Mouse (Mus musculus): ENCODE data around the gene Tmem88.

Gene Tmem88

GRCm38 (mm10) chr11:69416921-69417448 lies 19.0 kb upstream of the Tmem88 start:
- in situ Hi-C loops (cut with MboI; ENCODE audit: low sequenced_read_pairs) = no loop called here

DNA sequence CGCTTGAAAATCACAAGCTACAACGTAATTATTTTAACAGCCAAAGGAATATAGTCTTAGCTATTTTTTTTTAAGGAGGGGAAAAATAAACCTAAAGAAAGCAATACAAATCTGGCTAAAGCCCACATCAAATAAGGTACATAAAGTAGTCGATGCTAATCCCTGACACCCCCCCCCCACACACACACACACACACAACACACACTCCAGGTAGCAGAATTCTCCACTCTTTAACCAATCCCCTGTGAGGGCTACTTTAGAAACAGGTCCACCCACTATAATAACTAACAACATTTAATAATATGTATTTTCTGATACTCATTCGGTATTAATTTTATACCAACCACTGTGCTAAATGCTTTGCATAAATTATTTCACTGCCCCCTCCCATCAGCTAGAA lies 18.5 kb upstream of the Tmem88 start:
- in situ Hi-C loops (cut with MboI; ENCODE audit: low sequenced_read_pairs) = no loop called here

- in situ Hi-C loops (cut with MboI; ENCODE audit: low sequenced_read_pairs) = no loop called here
Observed at GRCm38 (mm10) chr11:69415668-69416451, 17.8 kb upstream of the Tmem88 start.

- in situ Hi-C loops (cut with MboI; ENCODE audit: low sequenced_read_pairs) = no loop called here
Observed at GRCm38 (mm10) chr11:69415327-69415667, 17.3 kb upstream of the Tmem88 start.

DNA sequence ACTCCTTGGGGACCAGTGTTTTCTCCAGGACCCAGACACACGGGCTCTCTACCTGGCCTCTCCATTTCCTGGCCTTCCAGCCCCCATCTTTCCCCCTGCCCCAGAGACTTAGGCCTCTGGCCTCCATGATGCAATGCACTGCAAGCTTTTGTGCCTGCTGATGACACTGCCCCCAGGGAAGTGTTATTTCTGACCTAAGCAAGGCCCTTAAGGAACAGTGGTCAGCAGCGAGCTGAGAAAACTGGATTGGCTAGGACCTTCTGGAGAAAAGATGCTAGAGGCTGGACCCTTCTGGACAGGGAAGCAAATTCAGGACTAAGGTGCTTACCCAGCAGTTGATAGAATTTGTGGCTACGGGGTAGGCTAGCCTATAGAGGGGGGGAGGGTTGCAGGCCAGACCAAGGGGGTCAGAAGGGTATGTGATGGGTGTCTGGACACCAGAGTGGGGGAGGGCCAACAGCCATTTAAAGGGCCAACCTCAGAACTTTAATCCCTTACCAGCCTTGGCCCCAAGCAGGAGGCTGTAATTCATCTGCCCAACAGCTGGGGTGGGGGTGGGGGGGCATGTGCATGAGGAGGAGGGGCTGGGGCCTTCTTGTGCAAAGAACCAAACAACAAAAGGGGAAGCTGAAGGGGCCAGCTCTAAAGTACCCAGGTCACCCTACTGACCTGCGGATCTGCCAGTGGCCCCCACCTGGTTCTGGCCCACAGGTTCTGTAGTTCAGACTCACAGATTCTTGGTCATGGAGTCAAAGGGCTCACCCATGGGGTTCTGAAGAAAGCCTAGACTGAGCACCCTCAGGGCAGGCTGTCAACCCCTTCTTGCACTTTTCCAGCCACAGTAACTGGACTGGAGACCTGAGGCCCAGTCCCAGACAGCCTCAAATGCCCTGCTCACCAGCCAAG lies 16.6 kb upstream of the Tmem88 start:
- in situ Hi-C loops (cut with MboI; ENCODE audit: low sequenced_read_pairs) = no loop called here

- in situ Hi-C loops (cut with MboI; ENCODE audit: low sequenced_read_pairs) = no loop called here
Observed at GRCm38 (mm10) chr11:69413221-69414181, 15.5 kb upstream of the Tmem88 start, which contains the start of gene Kdm6b. TSS of gene Kdm6b (minus strand) at chr11:69413675.

DNA sequence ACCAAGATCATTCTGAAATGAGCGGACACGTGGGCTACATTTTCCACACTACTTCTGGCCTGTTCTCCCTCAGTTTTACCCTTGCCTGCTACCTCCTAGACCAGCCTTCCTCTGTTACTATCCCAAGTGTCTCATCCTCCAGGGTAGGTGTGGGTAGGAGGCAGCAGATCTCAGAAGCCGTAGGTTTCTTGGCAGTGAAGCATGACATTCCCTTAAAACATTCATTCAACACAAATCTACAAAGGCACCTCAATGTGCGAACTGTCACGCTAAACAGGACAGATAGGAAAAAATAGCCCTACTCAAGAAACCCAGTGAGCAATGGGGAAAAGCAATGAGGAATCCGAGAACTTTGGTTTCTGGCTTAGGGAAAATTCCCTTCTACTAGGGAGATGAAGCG lies 14.5 kb upstream of the Tmem88 start:
- in situ Hi-C loops (cut with MboI; ENCODE audit: low sequenced_read_pairs) = no loop called here

DNA sequence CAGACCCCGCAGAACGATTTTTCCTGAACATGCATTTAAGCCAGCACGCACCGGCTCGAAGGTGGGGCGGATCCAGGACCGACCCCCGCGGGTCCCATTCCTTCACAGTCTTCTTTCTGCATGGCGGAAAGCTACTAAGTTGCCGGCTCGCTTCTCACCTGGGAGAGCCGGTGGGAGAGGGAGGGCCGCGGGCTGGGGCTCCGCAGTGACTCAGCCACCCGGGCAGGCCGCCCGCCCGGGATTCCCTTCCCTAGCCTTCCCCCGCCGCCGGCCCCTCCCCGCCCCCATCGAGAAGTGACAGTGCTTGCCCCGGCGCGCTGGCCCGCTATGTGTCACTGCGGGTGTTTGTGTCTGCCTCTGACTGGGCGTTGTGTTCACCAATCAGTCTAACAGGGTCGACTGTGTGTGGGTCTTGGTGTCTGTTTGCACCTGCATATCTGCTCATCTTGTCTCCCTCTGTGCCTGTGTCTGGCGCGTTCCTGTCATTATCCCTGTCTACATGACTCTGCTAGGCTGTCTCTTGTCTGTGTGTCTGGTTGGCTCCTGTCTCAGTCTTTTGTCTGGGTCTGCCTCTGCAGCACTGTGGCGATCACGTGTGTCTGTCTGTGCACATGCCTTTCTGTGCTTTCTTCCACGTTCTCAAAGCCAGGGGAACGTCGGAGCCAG lies 13.6 kb upstream of the Tmem88 start:
- in situ Hi-C loops (cut with MboI; ENCODE audit: low sequenced_read_pairs) = no loop called here

DNA sequence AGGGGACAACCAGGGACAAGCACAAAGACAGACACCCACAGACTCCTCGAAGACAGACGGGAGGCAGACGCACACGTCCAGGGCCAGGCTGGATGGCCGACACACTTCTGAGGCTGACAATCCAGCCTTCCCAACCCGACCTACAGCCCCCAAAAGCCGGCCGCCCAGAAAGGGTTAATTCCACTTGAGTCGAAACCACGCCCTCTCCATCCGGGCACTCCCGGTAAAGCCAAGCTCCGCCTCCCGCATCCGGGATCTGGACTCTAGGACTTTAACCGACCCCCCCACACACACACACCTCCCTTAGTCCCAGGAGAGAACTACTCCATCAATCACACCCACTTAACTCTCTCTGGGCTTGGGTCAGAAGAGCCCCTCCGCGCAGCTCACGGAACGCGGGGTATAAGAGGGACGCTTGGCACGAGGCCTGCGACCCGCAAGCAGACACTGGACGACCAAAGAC lies 13.1 kb upstream of the Tmem88 start:
- in situ Hi-C loops (cut with MboI; ENCODE audit: low sequenced_read_pairs) = no loop called here

DNA sequence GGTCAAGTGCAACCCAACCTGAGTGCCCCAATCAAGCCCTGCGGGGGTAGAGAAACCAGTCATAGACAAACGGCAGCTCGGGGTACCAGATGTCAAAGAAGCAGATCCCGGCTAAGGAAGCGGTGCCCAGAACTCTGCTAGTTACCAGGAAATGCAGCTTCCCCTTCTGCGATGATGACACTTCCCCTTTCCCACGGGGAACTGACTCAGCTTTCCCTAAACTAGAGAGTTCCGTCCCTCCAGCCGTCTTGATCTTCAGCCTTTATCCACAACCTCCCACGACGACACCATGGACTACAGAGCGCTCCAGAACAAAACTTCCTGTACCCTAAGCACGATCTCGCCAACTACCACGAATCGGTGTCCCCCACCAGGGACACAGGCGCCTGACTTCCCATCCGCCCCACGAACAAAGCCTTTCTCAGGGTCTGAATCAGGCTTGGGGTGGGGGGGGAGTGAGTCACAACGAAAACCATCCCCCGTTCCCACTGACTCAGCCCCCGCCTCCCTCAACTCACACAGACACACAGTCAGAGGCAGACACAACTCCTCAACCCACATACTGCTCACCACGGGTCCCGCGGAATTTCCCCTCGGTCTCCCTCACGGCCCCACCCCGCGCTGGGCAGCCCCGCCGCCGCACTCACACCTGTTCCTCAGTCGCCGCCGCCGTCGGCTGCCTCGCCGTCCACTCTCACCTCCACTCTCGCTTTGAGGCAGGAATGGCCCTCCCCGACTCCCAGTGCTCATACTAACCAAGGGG lies 12.5 kb upstream of the Tmem88 start:
- in situ Hi-C loops (cut with MboI; ENCODE audit: low sequenced_read_pairs) = no loop called here

DNA sequence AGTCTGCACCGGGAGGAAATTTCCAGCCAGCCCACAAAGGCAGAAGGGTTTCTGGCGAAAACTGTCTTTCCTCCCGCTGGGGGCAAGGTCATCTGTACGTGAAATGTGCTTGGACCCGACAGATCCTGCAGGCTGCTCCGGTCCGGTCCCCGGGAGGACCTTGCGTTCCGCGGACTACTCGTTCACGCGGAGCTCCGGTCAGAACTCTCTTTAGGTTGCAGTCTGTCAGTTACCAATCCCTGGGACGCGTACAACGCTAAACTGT lies 11.9 kb upstream of the Tmem88 start:
- in situ Hi-C loops (cut with MboI; ENCODE audit: low sequenced_read_pairs) = no loop called here

- in situ Hi-C loops (cut with MboI; ENCODE audit: low sequenced_read_pairs) = no loop called here
Observed at GRCm38 (mm10) chr11:69409378-69410044, 11.5 kb upstream of the Tmem88 start.

DNA sequence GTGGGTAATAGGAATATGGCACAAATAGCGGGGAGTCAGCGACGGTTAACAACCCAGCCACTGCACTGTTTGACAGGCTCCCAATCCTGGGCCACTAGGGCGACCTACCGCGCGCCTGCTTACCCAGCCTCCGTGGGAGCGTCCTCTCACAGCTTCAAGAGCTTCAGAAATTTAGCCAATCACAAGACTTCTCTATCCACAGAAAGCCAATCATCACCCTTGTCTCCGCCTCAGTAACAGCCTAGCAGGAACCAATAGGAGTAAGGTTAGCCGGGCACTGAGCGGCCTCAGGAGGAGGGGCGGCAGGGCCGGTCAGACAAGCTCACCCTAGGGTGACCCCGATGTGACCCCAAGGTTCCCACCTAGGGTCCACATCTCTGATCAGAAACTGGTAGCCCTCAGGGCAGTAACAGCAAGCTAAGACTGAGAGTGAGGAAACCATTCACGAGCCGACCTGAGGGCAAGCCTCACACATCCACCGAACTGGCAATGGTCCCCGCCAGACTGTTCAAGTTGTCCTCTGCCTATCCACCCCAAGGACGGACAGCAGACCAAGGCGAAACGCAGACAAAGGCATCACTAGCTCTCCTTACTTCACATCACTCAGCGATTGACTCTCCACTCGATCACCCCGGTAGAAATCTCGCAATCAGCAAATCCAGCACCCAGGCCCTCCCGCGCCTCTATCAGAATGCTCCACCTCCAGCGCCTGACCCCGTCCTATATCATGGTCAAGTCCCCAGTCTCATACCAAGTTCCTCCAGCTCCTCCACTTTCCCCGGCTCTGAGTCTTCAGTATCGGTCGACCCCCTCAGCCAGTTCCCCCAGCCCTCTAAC lies 10.7 kb upstream of the Tmem88 start:
- in situ Hi-C loops (cut with MboI; ENCODE audit: low sequenced_read_pairs) = no loop called here

DNA sequence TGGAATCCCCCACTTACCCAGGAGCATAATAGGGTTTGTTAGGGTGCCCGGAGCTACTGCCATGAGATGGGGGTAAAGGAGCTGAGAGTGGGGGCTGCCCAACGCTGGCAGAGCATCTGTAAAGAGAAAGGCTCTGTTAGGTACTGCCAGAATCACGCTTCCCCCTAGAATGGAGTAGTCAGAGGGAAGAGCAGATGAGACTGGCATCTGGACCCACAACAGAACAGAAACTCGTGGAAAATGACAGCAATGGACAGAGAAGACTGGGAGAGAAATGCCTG lies 9.6 kb upstream of the Tmem88 start:
- in situ Hi-C loops (cut with MboI; ENCODE audit: low sequenced_read_pairs) = no loop called here

- in situ Hi-C loops (cut with MboI; ENCODE audit: low sequenced_read_pairs) = no loop called here
Observed at GRCm38 (mm10) chr11:69406867-69407723, 9.1 kb upstream of the Tmem88 start.

DNA sequence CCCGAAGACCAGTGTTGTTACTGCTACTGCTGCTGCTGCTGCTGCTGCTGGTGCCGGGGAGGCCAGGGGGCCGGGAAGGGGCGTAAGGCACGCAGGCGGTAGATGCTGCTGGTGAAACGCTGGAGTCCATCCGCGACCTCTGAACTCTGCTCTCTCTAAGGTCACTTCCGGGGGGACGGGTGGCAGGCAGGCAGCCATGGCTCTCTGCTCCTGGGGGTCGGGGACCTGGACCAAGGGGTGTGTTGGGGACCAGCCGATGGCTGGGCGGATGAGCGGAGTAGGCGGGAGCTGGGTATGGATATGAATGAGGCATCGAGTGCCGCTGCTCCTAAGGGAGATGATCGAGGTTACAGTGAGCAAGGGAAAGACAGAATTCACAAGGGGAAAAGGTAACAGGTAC lies 8.2 kb upstream of the Tmem88 start:
- in situ Hi-C loops (cut with MboI; ENCODE audit: low sequenced_read_pairs) = no loop called here

DNA sequence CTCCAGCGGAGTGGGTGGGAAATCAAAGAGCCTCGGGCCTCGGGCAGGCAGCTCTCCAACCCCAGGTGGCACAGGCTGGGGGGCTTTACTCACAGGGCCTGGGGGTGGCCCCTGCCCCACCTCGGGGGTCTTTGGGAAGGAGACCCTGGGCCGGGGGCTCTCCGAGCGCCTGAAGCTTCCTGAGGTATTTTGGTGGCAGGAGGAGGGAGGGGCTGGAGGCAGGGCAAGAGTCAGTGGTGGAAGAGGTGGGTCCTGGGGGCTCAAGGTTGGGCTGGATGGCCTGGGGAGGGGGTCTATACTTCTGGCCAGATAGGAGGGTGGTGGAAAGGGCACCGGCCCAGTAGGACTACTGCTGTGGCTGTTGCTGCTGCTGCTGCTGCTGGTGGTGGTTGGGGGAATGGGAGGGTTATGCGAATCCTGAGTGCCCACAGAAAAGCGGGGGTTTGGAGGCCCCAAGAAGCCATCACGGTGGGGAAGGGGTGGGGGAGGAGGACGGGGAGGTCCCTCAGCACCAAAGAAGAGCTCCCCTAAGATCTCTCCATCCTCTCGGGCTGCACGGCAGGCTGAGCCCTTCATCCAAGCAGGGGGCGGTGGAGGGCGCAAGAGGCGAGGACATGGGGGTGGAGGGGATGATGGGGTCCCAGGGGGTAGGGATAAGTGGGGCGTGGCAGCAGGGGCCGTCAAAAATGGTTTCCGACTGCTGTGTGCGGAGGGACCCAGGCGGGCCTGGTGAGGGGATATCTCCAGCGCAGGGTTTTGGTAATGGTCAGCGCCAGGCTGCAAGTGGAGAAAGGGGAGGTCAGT lies 7.6 kb upstream of the Tmem88 start:
- in situ Hi-C loops (cut with MboI; ENCODE audit: low sequenced_read_pairs) = no loop called here
